Comparison of ENCODE assay signal across 23 mouse cellular contexts in genomic region chr1:131400844-131401243, GRCm38 (mm10).
DNase-seq lines count a peak whose midpoint lies in the region; ATAC-seq and TF ChIP-seq lines count a peak whose summit lies in the region.
"Had no signal": no experiment of that assay in that cellular context is flagged by ENCODE, and none has a peak within 500 bp of the region (broad histone marks: within the 10 kb centered on the region; RNA-seq: fewer than 3 reads in every experiment).

No protein-coding gene starts in this region.

- H3K36me3 ChIP-seq in hindbrain, postnatal 0 days (ENCODE audit: insufficient read depth, low read length): no peaks in the 10 kb centered on the region
- H3K36me3 ChIP-seq in hindbrain, embryonic 13.5 days: no peaks in the 10 kb centered on the region
- H3K36me3 ChIP-seq: embryonic facial prominence, embryonic 12.5 days; heart, embryonic 15.5 days; hindbrain, embryonic 10.5 days; hindbrain, embryonic 15.5 days had no signal

- no peak overlapping the region for H3K4me2 ChIP-seq in hindbrain, postnatal 0 days (ENCODE audit: low read depth, low read length)
- no peak overlapping the region for H3K4me2 ChIP-seq in hindbrain, embryonic 13.5 days
- H3K4me2 ChIP-seq: embryonic facial prominence, embryonic 12.5 days; forebrain, embryonic 13.5 days; heart, embryonic 11.5 days; heart, embryonic 15.5 days; hindbrain, embryonic 15.5 days had no signal

- no peaks in the 10 kb centered on the region for H3K9me3 ChIP-seq in hindbrain, postnatal 0 days (ENCODE audit: low read length)
- no peaks in the 10 kb centered on the region for H3K9me3 ChIP-seq in hindbrain, embryonic 13.5 days
- H3K9me3 ChIP-seq: embryonic facial prominence, embryonic 12.5 days; forebrain, embryonic 13.5 days; heart, embryonic 15.5 days; hindbrain, embryonic 10.5 days; hindbrain, embryonic 15.5 days had no signal

- no peak overlapping the region for H3K9ac ChIP-seq in hindbrain, postnatal 0 days (replicated peaks; ENCODE audit: low read length)
- no peak overlapping the region for H3K9ac ChIP-seq in hindbrain, embryonic 13.5 days
- H3K9ac ChIP-seq: embryonic facial prominence, embryonic 12.5 days; forebrain, embryonic 13.5 days; heart, embryonic 15.5 days; hindbrain, embryonic 15.5 days had no signal

- peak; percentile 40 for DNase-seq in adrenal gland, adult 2 months
- no peak for DNase-seq in adrenal gland, postnatal 14 days
- DNase-seq in hindbrain, postnatal 0 days (ENCODE audit: low spot score): peak; percentile 3
- DNase-seq in 3T3-L1 (ENCODE audit: low read depth, low spot score): peak; percentile 25
- peak; percentile 61 for DNase-seq in brain, adult 2 months (ENCODE audit: low read depth, low spot score)
- no peak for DNase-seq in thymus, postnatal 4 days
- DNase-seq: adrenal gland, postnatal 36 days; cerebellum, adult 11 months; cerebellum, adult 8-10 months; cerebellum, postnatal 14 days; embryo, embryonic 11 days; gastrocnemius, postnatal 10 days; heart, adult 2 months; heart, postnatal 14 days; kidney, adult 11 months had no signal

- ATAC-seq in hindbrain, postnatal 0 days: no peak
- ATAC-seq in hindbrain, embryonic 13.5 days (ENCODE audit: low FRiP score): no peak
- ATAC-seq: forebrain, embryonic 13.5 days; inflammation-experienced regulatory T-cells, adult 6 months had no signal

- no peak overlapping the region for H3K4me3 ChIP-seq in hindbrain, postnatal 0 days (ENCODE audit: low read length)
- no peak overlapping the region for H3K4me3 ChIP-seq in hindbrain, embryonic 13.5 days
- H3K4me3 ChIP-seq: embryonic facial prominence, embryonic 12.5 days; forebrain, embryonic 13.5 days; heart, adult 2 months; heart, embryonic 15.5 days; hindbrain, embryonic 10.5 days; hindbrain, embryonic 15.5 days had no signal

- no peak overlapping the region for H3K27ac ChIP-seq in hindbrain, postnatal 0 days
- no peak overlapping the region for H3K27ac ChIP-seq in hindbrain, embryonic 13.5 days
- H3K27ac ChIP-seq: embryonic facial prominence, embryonic 12.5 days; forebrain, embryonic 13.5 days; heart, adult 2 months; heart, embryonic 15.5 days; hindbrain, embryonic 10.5 days; hindbrain, embryonic 15.5 days had no signal

- H3K4me1 ChIP-seq in hindbrain, postnatal 0 days (ENCODE audit: insufficient read depth, low read length): no peaks in the 10 kb centered on the region
- no peaks in the 10 kb centered on the region for H3K4me1 ChIP-seq in hindbrain, embryonic 13.5 days (replicated peaks)
- H3K4me1 ChIP-seq: embryonic facial prominence, embryonic 12.5 days; forebrain, embryonic 13.5 days; heart, embryonic 15.5 days; hindbrain, embryonic 10.5 days; hindbrain, embryonic 15.5 days had no signal

- no peak for TF ChIP-seq CTCF in hindbrain, postnatal 0 days (IDR thresholded peaks at IDR 0.05; ENCODE audit: low read depth)

- H3K27me3 ChIP-seq in hindbrain, postnatal 0 days (ENCODE audit: insufficient read depth, low read length): no peaks in the 10 kb centered on the region
- no peaks in the 10 kb centered on the region for H3K27me3 ChIP-seq in hindbrain, embryonic 13.5 days
- H3K27me3 ChIP-seq: embryonic facial prominence, embryonic 12.5 days; forebrain, embryonic 13.5 days; heart, embryonic 15.5 days; hindbrain, embryonic 15.5 days had no signal

- WGBS in hindbrain, postnatal 0 days: 68% methylated on average over 3 of the region's 3 CpGs
- WGBS in hindbrain, embryonic 13.5 days: 73% methylated on average over 3 of the region's 3 CpGs

Comparison
In these comparisons a context has a peak if more than half of its experiments do, and no peak if none do; other contexts are left out.
1. DNase-seq: peak in adrenal gland, adult 2 months (single experiment), hindbrain, postnatal 0 days (single experiment), 3T3-L1 (single experiment) and brain, adult 2 months (single experiment); none in adrenal gland, postnatal 14 days (single experiment) and thymus, postnatal 4 days (single experiment).